Mouse (Mus musculus): ENCODE data around the gene Map3k21. TPM values are rescaled to one million over a fixed set of nuclear protein-coding genes. Genes with fewer than 3 reads are reported as not detected.
A peak's percentile ranks its signal among the peaks of the same experiment; 100 is the strongest.

The Map3k21 gene
- polyA plus RNA-seq, 1 experiment from 2014 or later, result 5.8 TPM

DNA sequence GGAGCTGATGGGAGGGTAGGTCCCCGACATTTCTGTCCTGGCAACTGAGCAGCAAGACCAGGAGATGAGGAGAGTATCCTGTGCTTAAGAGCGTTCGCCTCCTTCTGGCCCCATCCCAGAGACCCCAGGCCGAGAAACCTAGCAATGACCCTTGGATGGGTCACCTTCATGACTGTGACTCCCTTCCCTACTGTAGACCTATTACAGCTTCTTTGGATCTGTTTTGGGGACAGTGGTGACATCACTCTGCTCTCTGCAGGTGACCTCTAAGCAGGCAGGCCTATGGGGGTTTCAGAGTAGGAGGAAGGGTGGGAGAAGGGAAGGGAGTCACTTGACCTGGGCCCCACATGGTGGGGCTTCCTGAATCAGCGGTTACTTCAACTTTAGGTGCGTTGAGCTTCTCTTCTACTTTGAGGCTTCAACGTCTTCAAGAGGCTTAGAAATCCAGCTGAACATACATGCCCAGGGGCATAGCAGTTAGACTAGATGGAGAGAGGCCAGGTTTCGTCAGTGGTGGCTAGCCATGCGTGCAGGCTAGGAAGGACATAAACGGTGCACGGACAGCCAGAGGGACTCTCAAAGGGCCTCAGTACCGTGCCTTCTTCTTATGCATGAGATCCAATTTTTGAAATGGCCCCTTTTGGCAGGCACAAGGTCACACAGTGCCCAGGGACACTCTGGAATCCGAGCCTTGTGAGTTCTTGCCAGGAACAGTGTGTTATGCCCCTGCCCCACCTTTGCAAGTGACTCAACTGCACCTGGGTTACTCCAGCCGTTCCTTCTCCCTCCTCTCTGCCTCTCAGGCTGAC is 86.0 kb downstream of the Map3k21 start:
- H3K4me2 ChIP-seq (replicated peaks; ENCODE audit: low read depth, low read length), result peak overlapping the region; percentile 80
- peak overlapping the region; percentile 61 for H3K4me3 ChIP-seq (ENCODE audit: low read length)
- no peaks in the 10 kb centered on the region for H3K36me3 ChIP-seq (ENCODE audit: control insufficient read depth, insufficient read depth, low read length)
- peaks cover 6% of the 10 kb centered on the region for H3K4me1 ChIP-seq (ENCODE audit: control insufficient read depth, insufficient read depth, low read length)
- H3K27me3 ChIP-seq (ENCODE audit: control insufficient read depth, insufficient read depth, low read length), result peaks cover 30% of the 10 kb centered on the region
- peak overlapping the region; percentile 81 for H3K27ac ChIP-seq (ENCODE audit: low read depth, low read length)
- peak; percentile 45 for ATAC-seq (ENCODE audit: low FRiP score, low TSS enrichment)
- H3K9ac ChIP-seq (ENCODE audit: low read depth, low read length), result peak overlapping the region; percentile 61
- no peaks in the 10 kb centered on the region for H3K9me3 ChIP-seq (ENCODE audit: control insufficient read depth, low read length)
- 10% methylated on average over 14 of the region's 14 CpGs for WGBS

DNA sequence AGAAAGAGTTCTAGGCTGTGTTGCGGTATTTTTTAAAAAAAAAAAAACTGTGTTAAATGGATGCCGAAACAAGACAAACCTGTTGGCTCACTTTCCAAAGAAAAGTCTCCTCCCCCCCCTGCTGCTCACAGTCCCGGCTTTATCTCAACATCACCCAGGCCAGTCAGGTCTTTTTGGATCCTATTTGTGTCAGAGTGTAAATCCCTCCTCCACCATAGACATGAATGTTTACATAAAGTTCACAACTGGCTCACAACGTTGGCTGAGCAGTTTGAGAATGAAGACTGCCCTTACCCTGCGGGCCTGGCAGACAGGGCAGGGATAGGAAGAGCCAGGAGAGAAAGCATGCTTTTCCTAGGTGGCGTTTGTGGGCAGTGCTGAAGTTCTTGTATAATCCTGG is 86.7 kb downstream of the Map3k21 start:
- no peaks in the 10 kb centered on the region for H3K36me3 ChIP-seq (ENCODE audit: control insufficient read depth, insufficient read depth, low read length)
- peaks cover 6% of the 10 kb centered on the region for H3K4me1 ChIP-seq (ENCODE audit: control insufficient read depth, insufficient read depth, low read length)
- peak overlapping the region; percentile 32 for H3K4me2 ChIP-seq (replicated peaks; ENCODE audit: low read depth, low read length)
- 21% methylated on average over 6 of the region's 6 CpGs for WGBS
- peak overlapping the region; percentile 61; the same call in 1 of the 2 replicates for H3K4me3 ChIP-seq (ENCODE audit: low read length)
- H3K9ac ChIP-seq (ENCODE audit: low read depth, low read length), result no peak overlapping the region
- no peaks in the 10 kb centered on the region for H3K9me3 ChIP-seq (ENCODE audit: control insufficient read depth, low read length)
- no peak overlapping the region for H3K27ac ChIP-seq (ENCODE audit: low read depth, low read length)
- H3K27me3 ChIP-seq (ENCODE audit: control insufficient read depth, insufficient read depth, low read length), result peaks cover 30% of the 10 kb centered on the region
- ATAC-seq (ENCODE audit: low FRiP score, low TSS enrichment), result no peak

Other genes starting within 250 kb of the Map3k21 start
- 4.5 and 6.8 TPM in 2 replicates for gene Map10, start 240.6 kb upstream of the Map3k21 start, polyA plus RNA-seq (2014; fragmentation: Nextera tagmentation; extraction: Ambion mirVana)
- gene Ntpcr, start 180.5 kb upstream of the Map3k21 start, polyA plus RNA-seq (2014; fragmentation: Nextera tagmentation; extraction: Ambion mirVana), result 28.5 and 29.3 TPM in 2 replicates
- 0.15 and 0.19 TPM in 2 replicates for gene Pcnx2, start 12.1 kb upstream of the Map3k21 start, polyA plus RNA-seq (2014; fragmentation: Nextera tagmentation; extraction: Ambion mirVana)
- 34.7 and 45.3 TPM in 2 replicates for gene Kcnk1, start 84.7 kb downstream of the Map3k21 start, polyA plus RNA-seq (2014; fragmentation: Nextera tagmentation; extraction: Ambion mirVana)